ENCODE assay signal across 17 mouse cellular contexts in genomic region chr9:42457501-42457900, GRCm38 (mm10). TPM values are rescaled to one million over a fixed set of nuclear protein-coding genes. Genes with fewer than 3 reads are reported as not detected.
A peak's percentile ranks its signal among the peaks of the same experiment; 100 is the strongest.
DNase-seq lines count a peak whose midpoint lies in the region; ATAC-seq and TF ChIP-seq lines count a peak whose summit lies in the region.
"Had no signal": no experiment of that assay in that cellular context is flagged by ENCODE, and none has a peak within 500 bp of the region (broad histone marks: within the 10 kb centered on the region; RNA-seq: fewer than 3 reads in every experiment).

No protein-coding gene starts in this region.

- no peak for ATAC-seq in liver, embryonic 11.5 days (replicated peaks; ENCODE audit: low FRiP score)
- ATAC-seq in liver, postnatal 0 days: peak; percentile 83
- ATAC-seq: forebrain, postnatal 0 days; midbrain, embryonic 13.5 days had no signal

- TF ChIP-seq EP300 in liver, postnatal 0 days (IDR thresholded peaks at IDR 0.05; ENCODE audit: low read depth): no peak

- no peaks in the 10 kb centered on the region for H3K9me3 ChIP-seq in liver, embryonic 11.5 days (ENCODE audit: control insufficient read depth, low read length)
- H3K9me3 ChIP-seq in liver, postnatal 0 days (ENCODE audit: low read length): no peaks in the 10 kb centered on the region
- H3K9me3 ChIP-seq: embryonic facial prominence, embryonic 10.5 days; hindbrain, embryonic 15.5 days; midbrain, embryonic 13.5 days had no signal

- peaks cover 42% of the 10 kb centered on the region for H3K4me1 ChIP-seq in liver, adult 2 months (ENCODE audit: control insufficient read depth, insufficient read depth, low read length)
- H3K4me1 ChIP-seq in liver, embryonic 11.5 days (replicated peaks; ENCODE audit: control insufficient read depth, insufficient read depth, low read length): peaks cover 32% of the 10 kb centered on the region
- peaks cover 42% of the 10 kb centered on the region for H3K4me1 ChIP-seq in liver, postnatal 0 days (ENCODE audit: insufficient read depth)

- TF ChIP-seq CTCF in liver, adult 2 months (IDR thresholded peaks at IDR 0.05; ENCODE audit: low read depth, low read length): no peak
- TF ChIP-seq CTCF in liver, postnatal 0 days (IDR thresholded peaks at IDR 0.05; ENCODE audit: low read depth): no peak
- no peak for TF ChIP-seq CTCF in left cerebral cortex, adult 2 months (IDR thresholded peaks at IDR 0.05)

- peak overlapping the region; percentile 81 for H3K27ac ChIP-seq in liver, adult 2 months (replicated peaks; ENCODE audit: insufficient read depth, low read depth, low read length)
- H3K27ac ChIP-seq in liver, embryonic 11.5 days (ENCODE audit: low read depth, low read length): no peak overlapping the region
- peak overlapping the region; percentile 76 for H3K27ac ChIP-seq in liver, postnatal 0 days (ENCODE audit: low read depth)
- no peak overlapping the region for H3K27ac ChIP-seq in left cerebral cortex, adult 2 months
- H3K27ac ChIP-seq: gastrocnemius, adult 2 months; hindbrain, embryonic 15.5 days; macrophage; midbrain, embryonic 13.5 days had no signal

- H3K27me3 ChIP-seq in liver, adult 2 months (ENCODE audit: control insufficient read depth, insufficient read depth, low read length): no peaks in the 10 kb centered on the region
- H3K27me3 ChIP-seq in liver, embryonic 11.5 days (replicated peaks; ENCODE audit: control insufficient read depth, insufficient read depth, low read length): no peaks in the 10 kb centered on the region
- H3K27me3 ChIP-seq in liver, postnatal 0 days (ENCODE audit: insufficient read depth, low read length): no peaks in the 10 kb centered on the region
- H3K27me3 ChIP-seq: hindbrain, embryonic 15.5 days; midbrain, embryonic 13.5 days had no signal

- peaks cover 8% of the 10 kb centered on the region; the same call in 1 of the 2 replicates for H3K79me2 ChIP-seq in liver, adult 2 months (ENCODE audit: control insufficient read depth, insufficient read depth, low read length)

- peak; percentile 100 for DNase-seq in liver, adult 2 months (ENCODE audit: extremely low read depth, low read depth, low spot score)
- DNase-seq in liver, embryonic 11.5 days (ENCODE audit: low spot score): no peak
- peak; percentile 62 for DNase-seq in kidney, postnatal 10 days
- peak; percentile 65 for DNase-seq in liver, postnatal 0 days
- DNase-seq in yolk sac, embryonic 10.5 days (ENCODE audit: low spot score): peak; percentile 62
- no peak for DNase-seq in testis, postnatal 14 days (ENCODE audit: low spot score)
- no peak for DNase-seq in left cerebral cortex, adult 2 months (ENCODE audit: extremely low spot score in 1 of 2, low spot score in 2 of 2)
- DNase-seq: adrenal gland, postnatal 14 days; cerebellum, postnatal 25 days; forebrain, postnatal 0 days; gastrocnemius, adult 2 months; heart, adult 18-20 months had no signal

- 22% methylated on average over 8 of the region's 8 CpGs for WGBS in liver, adult 2 months
- WGBS in liver, embryonic 11.5 days: 88% methylated on average over 8 of the region's 8 CpGs
- 59% methylated on average over 8 of the region's 8 CpGs for WGBS in liver, postnatal 0 days (ENCODE audit: insufficient replicate concordance)

- no peak overlapping the region for H3K4me2 ChIP-seq in liver, embryonic 11.5 days
- peak overlapping the region; percentile 22; the same call in 1 of the 2 replicates for H3K4me2 ChIP-seq in liver, postnatal 0 days (ENCODE audit: low read depth, low read length)
- H3K4me2 ChIP-seq: hindbrain, embryonic 15.5 days; midbrain, embryonic 13.5 days had no signal

- intact Hi-C loops in left cerebral cortex, adult 2 months (cut with DNase I): no loop called here

- H3K4me3 ChIP-seq in liver, adult 2 months (ENCODE audit: insufficient read depth, low read depth, low read length): no peak overlapping the region
- no peak overlapping the region for H3K4me3 ChIP-seq in liver, embryonic 11.5 days (ENCODE audit: low read depth, low read length)
- H3K4me3 ChIP-seq in liver, postnatal 0 days (ENCODE audit: low read depth, low read length): no peak overlapping the region
- no peak overlapping the region for H3K4me3 ChIP-seq in left cerebral cortex, adult 2 months
- H3K4me3 ChIP-seq: embryonic facial prominence, embryonic 10.5 days; gastrocnemius, adult 2 months; hindbrain, embryonic 15.5 days; midbrain, embryonic 13.5 days had no signal

- H3K9ac ChIP-seq in liver, adult 2 months (ENCODE audit: low read depth, low read length): no peak overlapping the region
- no peak overlapping the region for H3K9ac ChIP-seq in liver, embryonic 11.5 days (ENCODE audit: low read depth, low read length)
- H3K9ac ChIP-seq in liver, postnatal 0 days (replicated peaks): no peak overlapping the region
- H3K9ac ChIP-seq: forebrain, postnatal 0 days; hindbrain, embryonic 15.5 days; midbrain, embryonic 13.5 days had no signal

- TF ChIP-seq POLR2A in liver, adult 2 months (IDR thresholded peaks at IDR 0.05; ENCODE audit: extremely low read depth, insufficient read depth, low read length): 0 out of 2 replicates have a peak, but pooled peaks have one; percentile 19

- H3K36me3 ChIP-seq in liver, adult 2 months (ENCODE audit: control insufficient read depth, insufficient read depth, low read length): no peaks in the 10 kb centered on the region
- H3K36me3 ChIP-seq in liver, embryonic 11.5 days (ENCODE audit: control insufficient read depth, insufficient read depth, low read length): no peaks in the 10 kb centered on the region
- no peaks in the 10 kb centered on the region for H3K36me3 ChIP-seq in liver, postnatal 0 days (replicated peaks; ENCODE audit: insufficient read depth, low read length)
- H3K36me3 ChIP-seq: hindbrain, embryonic 15.5 days had no signal

RNA-seq across cellular contexts. Expression of gene Tbcel, which starts 50.1 kb away (rescaled TPM):
- 28.6 and 34.3 TPM in 2 replicates for total RNA-seq in liver, adult 2 months (2014; rRNA removed)
- polyA plus RNA-seq in liver, adult 2 months (2012; rRNA removed): 22.2 and 24.4 TPM in 2 replicates
- 6.4 TPM in 2 replicates for polyA plus RNA-seq in liver, embryonic 11.5 days (2014; fragmentation: Nextera tagmentation; extraction: Ambion mirVana)
- 7.0 and 7.6 TPM in 2 replicates for polyA plus RNA-seq in liver, postnatal 0 days (2015; fragmentation: Nextera tagmentation; extraction: Ambion mirVana)
- 10 to 100 TPM; 48.6 to 48.9 TPM for total RNA-seq in left cerebral cortex, adult 2 months (2021)

RNA-seq across cellular contexts. Expression of gene Tecta, which starts 57.8 kb away (rescaled TPM):
- not detected in 2 replicates for total RNA-seq in liver, adult 2 months (2014; rRNA removed)
- not detected in 2 replicates for polyA plus RNA-seq in liver, adult 2 months (2012; rRNA removed)
- polyA plus RNA-seq in liver, embryonic 11.5 days (2014; fragmentation: Nextera tagmentation; extraction: Ambion mirVana): 0.08 TPM in 1 of 2 replicates, not detected in the other
- 0.07 and 0.09 TPM in 2 replicates for polyA plus RNA-seq in liver, postnatal 0 days (2015; fragmentation: Nextera tagmentation; extraction: Ambion mirVana)
- total RNA-seq in left cerebral cortex, adult 2 months (2021): under 1 TPM; 0.18 to 0.23 TPM
- total RNA-seq: heart, adult 18-20 months; MEL had no signal
- polyA plus RNA-seq: macrophage had no signal

Comparison
In these comparisons a context has a peak if more than half of its experiments do, and no peak if none do; other contexts are left out.
1. DNase-seq: peak in liver, adult 2 months (single experiment), kidney, postnatal 10 days (single experiment), liver, postnatal 0 days (single experiment) and yolk sac, embryonic 10.5 days (single experiment); none in liver, embryonic 11.5 days (single experiment), testis, postnatal 14 days (single experiment) and left cerebral cortex, adult 2 months (0 of 2).
2. H3K27ac ChIP-seq: peak in liver, adult 2 months (single experiment) and liver, postnatal 0 days (single experiment); none in liver, embryonic 11.5 days (single experiment) and left cerebral cortex, adult 2 months (single experiment).